Mouse (Mus musculus) MEL (cell line): ENCODE results near the gene Haus3.

Experiments
- CHD1 ChIP-seq: IDR thresholded peaks from 2 replicates; pipeline ENCODE4 v1.6.1; 2012; ENCODE audit warnings: low read depth, mild to moderate bottlenecking, inconsistent platforms, low read length, improper control_type of control experiment
- CTCF ChIP-seq, 3 experiments: IDR thresholded peaks in 2 of 3; conservative IDR thresholded peaks in 1 of 3; 2 replicates each; pipeline ENCODE4 v1.5.1; 2011 to 2012; ENCODE audit warnings: low read length in 3 of 3, low read depth in 2 of 3, mild to moderate bottlenecking in 2 of 3, improper control_type of control experiment in 1 of 3, inconsistent platforms in 1 of 3, mixed read lengths in 1 of 3, moderate library complexity in 1 of 3; ENCODE audit not compliant: control insufficient read depth in 1 of 3, insufficient read depth in 1 of 3, poor library complexity in 1 of 3, severe bottlenecking in 1 of 3
- E2F4 ChIP-seq: IDR thresholded peaks from 2 replicates; pipeline ENCODE4 v1.6.1; 2011; ENCODE audit warnings: low read depth, low read length, improper control_type of control experiment, borderline replicate concordance
- EP300 ChIP-seq, 2 experiments: IDR thresholded peaks; 2 replicates each; pipeline ENCODE4 v1.6.1; 2011; ENCODE audit warnings: improper control_type of control experiment in 2 of 2, low read length in 2 of 2, low read depth in 1 of 2, mild to moderate bottlenecking in 1 of 2
- MAFK ChIP-seq: IDR thresholded peaks from 2 replicates; pipeline ENCODE4 v1.6.1; 2011; ENCODE audit warnings: low read depth, mild to moderate bottlenecking, low read length, improper control_type of control experiment, borderline replicate concordance
- POLR2A ChIP-seq, 2 experiments: IDR thresholded peaks; 2 replicates each; pipeline ENCODE4 v1.6.1; 2011 to 2012; ENCODE audit warnings: low read length in 2 of 2, mild to moderate bottlenecking in 2 of 2, control low read depth in 1 of 2, improper control_type of control experiment in 1 of 2, low read depth in 1 of 2, moderate library complexity in 1 of 2; ENCODE audit not compliant: control insufficient read depth in 1 of 2, insufficient read depth in 1 of 2, poor library complexity in 1 of 2
- TCF12 ChIP-seq: IDR thresholded peaks from 2 replicates; pipeline ENCODE4 v1.6.1; 2014; ENCODE audit warnings: low read depth, mild to moderate bottlenecking, inconsistent platforms, low read length, improper control_type of control experiment, moderate library complexity
- ZC3H11A ChIP-seq: IDR thresholded peaks from 2 replicates; pipeline ENCODE4 v1.6.1; 2012; ENCODE audit warnings: low read depth, mild to moderate bottlenecking, inconsistent platforms, low read length, improper control_type of control experiment
- ZNF384 ChIP-seq: IDR thresholded peaks from 2 replicates; pipeline ENCODE4 v1.6.1; 2012; ENCODE audit warnings: low read depth, mild to moderate bottlenecking, inconsistent platforms, low read length, improper control_type of control experiment

GRCm38 (mm10) chr5:34218672-34219071 is 49.3 kb upstream of the Haus3 start:
- TF ChIP-seq EP300 (IDR thresholded peaks at IDR 0.05; ENCODE audit: low read depth in 1 of 2, low read length in 2 of 2) (no peak), TCF12 (no peak), MAFK (no peak), ZC3H11A (no peak), E2F4 (no peak), CTCF (IDR thresholded peaks at IDR 0.05 in 2 of 3, conservative IDR thresholded peaks at IDR 0.05 in 1 of 3; ENCODE audit: control insufficient read depth in 1 of 3, insufficient read depth in 1 of 3, low read depth in 2 of 3, low read length in 3 of 3, poor library complexity in 1 of 3, severe bottlenecking in 1 of 3) (no peak), ZNF384 (no peak), POLR2A (IDR thresholded peaks at IDR 0.05; ENCODE audit: control insufficient read depth in 1 of 2, insufficient read depth in 1 of 2, low read depth in 1 of 2, low read length in 2 of 2, poor library complexity in 1 of 2) (no peak), CHD1 (no peak)
